Mouse (Mus musculus): ENCODE results near the gene Lsm8. TPM values are rescaled to one million over a fixed set of nuclear protein-coding genes. Genes with fewer than 3 reads are reported as not detected.
"Not testable (repeated sequence)": the region's sequence is repeated elsewhere in the genome, so short reads cannot be mapped to it uniquely, and the experiment has no call there.

Gene Lsm8
- polyA plus RNA-seq, 1 experiment from 2014 or later: 111 TPM

DNA sequence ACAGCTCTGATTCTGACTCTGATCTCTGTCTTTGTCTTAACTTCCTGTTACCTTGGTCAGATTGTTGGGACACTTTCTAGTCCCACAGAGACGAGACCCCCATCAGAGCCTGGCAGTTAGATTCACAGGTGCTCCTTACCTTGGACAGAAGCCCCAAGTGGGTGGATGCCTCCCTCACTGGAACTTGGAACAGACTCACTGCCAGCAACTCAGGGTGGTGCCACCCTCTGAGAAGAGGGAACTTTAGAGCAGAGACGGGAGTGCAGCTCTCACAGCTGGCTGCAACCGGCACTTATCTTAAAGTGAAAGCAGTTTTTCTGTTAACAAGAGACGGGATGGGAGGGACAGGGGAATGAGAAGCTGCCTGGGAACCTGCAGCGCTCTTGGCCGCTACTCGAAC, 2.8 kb upstream of the Lsm8 start:
- not testable (repeated sequence) for H3K4me3 ChIP-seq (replicated peaks; ENCODE audit: low read depth, low read length); H3K9me3 ChIP-seq (ENCODE audit: control insufficient read depth, low read length); H3K4me2 ChIP-seq (ENCODE audit: low read length); H3K9ac ChIP-seq (replicated peaks; ENCODE audit: low read length); DNase-seq; H3K27me3 ChIP-seq (ENCODE audit: control insufficient read depth, insufficient read depth, low read length); H3K36me3 ChIP-seq (ENCODE audit: control insufficient read depth, insufficient read depth, low read length); ATAC-seq (ENCODE audit: low FRiP score, low TSS enrichment); H3K27ac ChIP-seq (replicated peaks; ENCODE audit: low read depth, low read length)
- H3K4me1 ChIP-seq (ENCODE audit: control insufficient read depth, insufficient read depth, low read length): peaks cover 12% of the 10 kb centered on the region
- 61% methylated on average over 5 of the region's 7 CpGs for WGBS

DNA sequence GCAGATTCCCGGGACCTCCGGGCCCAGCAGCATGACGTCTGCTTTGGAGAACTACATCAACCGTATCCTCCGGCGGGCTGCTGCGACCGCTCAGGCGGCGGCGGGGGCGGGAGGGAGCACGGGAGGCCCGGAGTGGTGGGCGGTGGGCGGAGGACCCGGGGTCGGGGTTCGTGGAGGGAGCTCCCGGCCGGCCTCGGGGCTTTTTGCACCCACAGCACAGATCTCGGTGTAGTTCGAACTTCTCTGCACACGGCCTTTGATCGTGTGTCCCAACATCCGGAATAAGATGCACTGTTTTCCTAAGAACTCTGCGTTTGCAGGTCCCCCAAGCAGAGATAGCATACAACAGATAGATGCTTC, 303 bp downstream of the Lsm8 start:
- H3K36me3 ChIP-seq (ENCODE audit: control insufficient read depth, insufficient read depth, low read length): peaks cover 22% of the 10 kb centered on the region
- H3K4me1 ChIP-seq (ENCODE audit: control insufficient read depth, insufficient read depth, low read length): peaks cover 16% of the 10 kb centered on the region
- ATAC-seq (ENCODE audit: low FRiP score, low TSS enrichment) (no peak; the same call in 1 of the 2 replicates), DNase-seq (no peak)
- H3K9ac ChIP-seq (replicated peaks; ENCODE audit: low read length): peak overlapping the region; percentile 94
- H3K27me3 ChIP-seq (ENCODE audit: control insufficient read depth, insufficient read depth, low read length): no peaks in the 10 kb centered on the region
- WGBS: under 1% methylated on average over 28 of the region's 28 CpGs
- H3K4me3 ChIP-seq (replicated peaks; ENCODE audit: low read depth, low read length): peak overlapping the region; percentile 75
- H3K9me3 ChIP-seq (ENCODE audit: control insufficient read depth, low read length): no peaks in the 10 kb centered on the region
- H3K27ac ChIP-seq (replicated peaks; ENCODE audit: low read depth, low read length): peak overlapping the region; percentile 95
- peak overlapping the region; percentile 66 for H3K4me2 ChIP-seq (ENCODE audit: low read length)

DNA sequence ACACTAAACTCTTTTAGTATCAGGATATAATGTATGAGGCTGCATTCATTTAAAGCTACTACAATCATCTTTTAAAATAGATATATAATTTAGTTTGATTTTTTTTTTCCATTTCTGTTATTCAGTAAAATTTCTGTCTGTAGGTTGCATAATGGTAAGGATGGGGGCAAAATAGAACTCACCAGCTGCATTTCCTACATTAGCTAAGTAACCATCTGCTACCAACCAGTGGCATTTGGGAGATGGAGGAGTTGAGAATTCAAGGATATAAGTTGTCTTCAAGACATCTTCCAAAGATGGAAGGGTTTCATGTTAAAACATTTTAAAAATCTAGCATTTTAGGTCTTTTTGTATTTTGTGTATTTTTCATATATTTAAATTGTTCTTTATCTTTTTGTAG, 6.9 kb downstream of the Lsm8 start:
- Histone ChIP-seq H3K4me2 (ENCODE audit: low read length) (no peak overlapping the region), H3K27me3 (ENCODE audit: control insufficient read depth, insufficient read depth, low read length) (no peaks in the 10 kb centered on the region), H3K27ac (replicated peaks; ENCODE audit: low read depth, low read length) (no peak overlapping the region), H3K4me3 (replicated peaks; ENCODE audit: low read depth, low read length) (no peak overlapping the region), H3K9ac (replicated peaks; ENCODE audit: low read length) (no peak overlapping the region), H3K9me3 (ENCODE audit: control insufficient read depth, low read length) (no peaks in the 10 kb centered on the region), H3K36me3 (ENCODE audit: control insufficient read depth, insufficient read depth, low read length) (peaks cover 53% of the 10 kb centered on the region), H3K4me1 (ENCODE audit: control insufficient read depth, insufficient read depth, low read length) (peaks cover 5% of the 10 kb centered on the region)
- DNase-seq (no peak), ATAC-seq (ENCODE audit: low FRiP score, low TSS enrichment) (no peak)

DNA sequence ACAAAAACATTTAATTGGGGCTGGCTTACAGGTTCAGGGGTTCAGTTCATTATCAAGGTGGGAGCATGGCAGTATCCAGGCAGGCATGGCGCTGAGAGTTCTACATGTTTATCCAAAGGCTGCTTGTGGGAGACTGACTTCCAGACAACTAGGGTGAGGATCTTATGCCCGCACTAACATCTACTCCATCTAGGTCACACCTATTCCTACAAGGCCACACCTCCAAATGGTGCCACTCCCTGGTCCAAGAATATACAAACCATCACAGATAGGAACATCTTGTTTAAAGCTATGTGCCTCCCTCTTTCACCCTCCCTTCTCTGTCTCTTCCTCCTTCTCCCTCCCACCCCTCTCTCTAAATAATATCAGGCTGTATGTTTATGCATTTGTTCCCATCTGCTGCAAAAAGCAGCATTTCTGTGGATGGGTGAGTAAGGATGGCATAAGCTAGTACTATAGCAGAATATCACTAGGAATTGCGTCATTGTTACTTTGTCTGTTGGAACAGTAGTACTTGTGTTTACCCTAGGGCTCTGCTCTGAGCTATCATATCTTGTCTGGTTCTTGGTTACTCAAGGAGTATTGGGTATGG, 8.2 kb downstream of the Lsm8 start:
- Histone ChIP-seq H3K27ac (replicated peaks; ENCODE audit: low read depth, low read length) (no peak overlapping the region), H3K4me3 (replicated peaks; ENCODE audit: low read depth, low read length) (no peak overlapping the region), H3K9ac (replicated peaks; ENCODE audit: low read length) (no peak overlapping the region), H3K4me2 (ENCODE audit: low read length) (no peak overlapping the region), H3K9me3 (ENCODE audit: control insufficient read depth, low read length) (no peaks in the 10 kb centered on the region), H3K36me3 (ENCODE audit: control insufficient read depth, insufficient read depth, low read length) (peaks cover 45% of the 10 kb centered on the region), H3K27me3 (ENCODE audit: control insufficient read depth, insufficient read depth, low read length) (no peaks in the 10 kb centered on the region), H3K4me1 (ENCODE audit: control insufficient read depth, insufficient read depth, low read length) (no peaks in the 10 kb centered on the region)
- 97% methylated on average over 3 of the region's 3 CpGs for WGBS
- no peak for DNase-seq
- ATAC-seq (ENCODE audit: low FRiP score, low TSS enrichment): no peak

DNA sequence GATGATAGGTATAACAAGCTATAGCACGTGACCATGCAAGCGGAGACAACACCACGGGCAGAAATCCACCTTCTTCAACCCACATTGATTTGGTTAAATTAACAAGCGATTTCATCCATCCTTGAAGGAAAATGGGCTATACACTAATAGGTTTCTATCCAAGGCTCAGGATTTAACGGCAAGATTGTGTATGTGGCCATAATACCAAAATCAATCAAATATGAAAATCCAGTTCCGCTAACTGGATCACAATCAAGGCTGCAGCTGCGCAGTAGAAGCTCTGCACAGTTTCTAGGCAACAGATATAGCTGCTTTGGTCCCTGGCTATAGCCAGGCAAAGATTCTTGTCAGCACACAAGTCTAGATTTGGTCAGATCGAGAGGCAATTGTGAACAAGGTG, 17.6 kb downstream of the Lsm8 start, which contains the start of gene Ankrd7:
TSS of gene Ankrd7 (plus strand) at position 301 of the 400 bp plus-strand sequence.
- Histone ChIP-seq H3K4me1 (ENCODE audit: control insufficient read depth, insufficient read depth, low read length) (no peaks in the 10 kb centered on the region), H3K9me3 (ENCODE audit: control insufficient read depth, low read length) (no peaks in the 10 kb centered on the region), H3K4me2 (ENCODE audit: low read length) (no peak within 1 kb of the TSS), H3K4me3 (replicated peaks; ENCODE audit: low read depth, low read length) (no peak within 1 kb of the TSS), H3K27ac (replicated peaks; ENCODE audit: low read depth, low read length) (no peak within 1 kb of the TSS), H3K9ac (replicated peaks; ENCODE audit: low read length) (no peak within 1 kb of the TSS), H3K27me3 (ENCODE audit: control insufficient read depth, insufficient read depth, low read length) (no peaks in the 10 kb centered on the region), H3K36me3 (ENCODE audit: control insufficient read depth, insufficient read depth, low read length) (no peaks in the 10 kb centered on the region)
- DNase-seq (no peak), ATAC-seq (ENCODE audit: low FRiP score, low TSS enrichment) (no peak)
- WGBS: 93% methylated on average over 8 of the region's 8 CpGs

DNA sequence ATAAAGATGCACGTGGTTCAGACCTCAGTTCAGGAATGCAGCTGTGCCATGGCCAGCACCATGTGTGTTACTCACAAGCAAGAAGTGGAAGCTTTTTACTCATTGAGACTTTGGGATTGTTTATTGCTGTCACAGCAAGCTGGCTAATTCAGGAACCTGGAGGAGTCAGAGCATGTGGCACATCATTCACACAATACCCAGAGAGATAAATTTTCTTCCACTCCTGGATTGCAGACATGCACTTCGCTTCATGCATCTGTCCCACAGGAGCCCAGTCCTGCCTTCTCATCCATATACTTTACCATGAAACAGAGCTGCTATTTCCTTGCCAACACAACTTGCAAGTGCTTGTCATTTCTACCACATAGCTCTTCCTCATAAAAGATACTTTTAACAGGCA, 40.7 kb downstream of the Lsm8 start:
- no peaks in the 10 kb centered on the region for H3K9me3 ChIP-seq (ENCODE audit: control insufficient read depth, low read length)
- H3K4me2 ChIP-seq (ENCODE audit: low read length): no peak overlapping the region
- no peaks in the 10 kb centered on the region for H3K36me3 ChIP-seq (ENCODE audit: control insufficient read depth, insufficient read depth, low read length)
- no peak overlapping the region for H3K4me3 ChIP-seq (replicated peaks; ENCODE audit: low read depth, low read length)
- ATAC-seq (ENCODE audit: low FRiP score, low TSS enrichment): no peak
- DNase-seq: no peak
- no peaks in the 10 kb centered on the region for H3K27me3 ChIP-seq (ENCODE audit: control insufficient read depth, insufficient read depth, low read length)
- 84% methylated on average over 2 of the region's 2 CpGs for WGBS
- H3K27ac ChIP-seq (replicated peaks; ENCODE audit: low read depth, low read length): no peak overlapping the region
- H3K9ac ChIP-seq (replicated peaks; ENCODE audit: low read length): no peak overlapping the region
- no peaks in the 10 kb centered on the region for H3K4me1 ChIP-seq (ENCODE audit: control insufficient read depth, insufficient read depth, low read length)

DNA sequence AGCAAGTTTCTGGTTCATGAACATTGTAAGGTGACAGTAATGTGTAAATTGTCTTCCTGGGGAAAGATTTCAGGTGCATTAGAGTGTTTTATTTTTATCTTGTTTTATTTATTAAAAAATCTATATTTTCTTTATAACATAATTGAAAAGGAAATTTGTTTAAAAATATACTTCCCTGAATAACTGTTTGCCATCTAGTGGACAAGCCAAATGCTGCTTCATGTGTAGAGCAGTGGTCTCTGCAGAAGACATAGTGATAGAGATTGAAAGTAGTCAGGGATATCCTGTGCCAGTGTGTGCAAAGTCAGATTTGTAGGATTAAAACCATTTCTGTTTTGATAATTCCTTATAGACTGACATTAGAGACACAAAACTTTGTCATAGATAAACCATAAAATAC, 45.8 kb downstream of the Lsm8 start:
- no peak overlapping the region for H3K27ac ChIP-seq (replicated peaks; ENCODE audit: low read depth, low read length)
- no peak overlapping the region for H3K9ac ChIP-seq (replicated peaks; ENCODE audit: low read length)
- no peak for ATAC-seq (ENCODE audit: low FRiP score, low TSS enrichment)
- H3K4me3 ChIP-seq (replicated peaks; ENCODE audit: low read depth, low read length): no peak overlapping the region
- H3K36me3 ChIP-seq (ENCODE audit: control insufficient read depth, insufficient read depth, low read length): no peaks in the 10 kb centered on the region
- H3K9me3 ChIP-seq (ENCODE audit: control insufficient read depth, low read length): no peaks in the 10 kb centered on the region
- no peaks in the 10 kb centered on the region for H3K4me1 ChIP-seq (ENCODE audit: control insufficient read depth, insufficient read depth, low read length)
- DNase-seq: no peak
- H3K27me3 ChIP-seq (ENCODE audit: control insufficient read depth, insufficient read depth, low read length): no peaks in the 10 kb centered on the region
- no peak overlapping the region for H3K4me2 ChIP-seq (ENCODE audit: low read length)

Other genes with a start within 250 kb of the Lsm8 start
- not detected in 2 replicates for gene Ankrd7, start 17.7 kb downstream of the Lsm8 start, polyA plus RNA-seq (2014; fragmentation: Nextera tagmentation; extraction: Ambion mirVana)

All from midbrain, embryonic 14.5 days (tissue).